Mouse (Mus musculus) frontal cortex, adult (tissue): ENCODE measurements around the gene March10.
A peak's percentile ranks its signal among the peaks of the same experiment; 100 is the strongest.

Experiments
- ATAC-seq: cut with Nextera tagmentation; 2 replicates; pipeline ENCODE4 v1.9.2; 2017; ENCODE audit warnings: mild to moderate bottlenecking, moderate library complexity, mixed read lengths; ENCODE audit not compliant: low TSS enrichment

March10 gene

DNA sequence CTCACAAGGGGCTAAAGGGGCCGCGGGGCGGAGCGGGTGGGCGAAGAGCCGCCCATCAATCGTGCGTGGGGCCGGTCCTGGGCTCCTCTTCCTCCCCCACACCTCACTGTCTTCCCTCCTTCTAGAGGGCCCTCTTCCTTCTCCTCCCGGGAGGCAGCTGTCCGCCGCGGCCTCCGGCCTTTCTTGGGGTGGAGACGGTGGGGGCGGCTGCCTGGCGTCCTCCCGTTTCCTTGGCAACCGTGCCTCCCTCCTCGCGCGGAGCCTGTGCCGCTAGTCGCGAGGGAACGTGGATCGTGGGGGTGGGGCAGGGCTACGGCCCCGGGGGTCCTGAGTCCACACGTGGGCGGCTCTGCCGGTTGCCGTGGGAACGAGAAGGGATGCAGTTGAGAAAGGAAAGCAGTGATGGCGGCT is at the start of gene March10:
TSS of gene March10 (minus strand) at position 239 of the 411 bp plus-strand sequence.
- ATAC-seq = peak; percentile 81

DNA sequence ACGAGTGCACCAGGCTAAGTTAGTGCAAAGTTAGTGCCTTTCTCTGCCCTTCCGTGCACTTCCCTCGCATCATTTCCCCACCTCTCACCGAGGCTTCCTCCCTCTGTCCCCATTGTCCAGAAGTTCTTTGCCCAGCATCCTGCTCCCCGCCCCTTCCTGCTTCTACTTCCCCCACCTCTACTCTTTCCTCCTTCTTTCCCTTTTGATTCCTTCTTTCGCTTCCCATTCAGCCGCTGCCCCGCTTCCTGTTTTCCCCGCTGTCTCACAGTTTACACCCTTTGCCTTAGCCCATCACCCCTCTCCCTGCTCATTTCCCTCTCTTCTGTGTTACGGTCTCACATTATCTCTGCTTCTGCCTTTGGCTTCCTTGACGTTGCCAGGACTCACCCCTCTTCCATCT is 49.8 kb upstream of the March10 start:
- no peak for ATAC-seq

DNA sequence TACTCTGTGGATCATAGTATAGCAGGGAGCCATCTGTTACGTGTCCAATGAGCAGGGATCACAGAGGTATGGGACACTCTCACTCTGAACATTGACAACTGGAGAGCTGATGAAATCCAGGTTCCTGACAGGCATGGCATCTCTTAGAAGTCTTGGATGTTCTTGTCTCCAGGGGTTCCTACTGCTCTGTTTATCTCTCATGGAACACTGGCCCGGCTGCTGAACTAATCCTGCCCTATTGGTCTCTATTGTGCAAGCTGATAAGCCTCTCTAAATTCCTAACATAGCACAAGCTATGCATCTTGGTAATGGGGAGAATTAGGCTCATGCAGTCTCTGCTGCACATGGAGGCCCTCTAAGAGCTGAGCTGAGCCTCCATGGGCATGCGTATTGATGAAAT is 48.5 kb upstream of the March10 start:
- no peak for ATAC-seq

DNA sequence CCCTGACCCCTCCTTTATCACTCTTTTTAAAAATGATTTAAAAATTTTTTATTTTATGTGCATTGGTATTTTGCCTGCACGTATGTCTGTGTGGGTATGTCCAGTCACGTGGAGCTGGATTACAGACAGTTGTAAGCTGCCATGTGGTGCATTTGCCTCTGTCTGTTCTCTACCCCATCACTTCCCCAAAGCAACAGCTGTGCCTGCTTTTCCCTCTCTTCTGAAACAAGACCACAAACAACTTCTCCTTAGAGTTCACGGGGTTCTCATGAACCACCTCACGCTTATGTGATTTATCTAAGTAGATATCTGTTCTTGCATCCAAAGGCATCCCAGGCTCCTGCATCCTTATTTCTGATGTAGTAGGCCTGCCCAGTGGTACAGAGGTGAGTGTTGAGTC is 45.8 kb upstream of the March10 start:
- no peak for ATAC-seq

- ATAC-seq = peak; percentile 74
Measured at GRCm38 (mm10) chr11:105497505-105497904, 41.0 kb upstream of the March10 start.

- no peak for ATAC-seq
Measured at GRCm38 (mm10) chr11:105496665-105497064, 40.1 kb upstream of the March10 start.

GRCm38 (mm10) chr11:105495591-105496270 is 39.2 kb upstream of the March10 start:
- ATAC-seq = peak; percentile 53

GRCm38 (mm10) chr11:105494786-105495369 is 38.3 kb upstream of the March10 start:
- peak; percentile 40 for ATAC-seq

DNA sequence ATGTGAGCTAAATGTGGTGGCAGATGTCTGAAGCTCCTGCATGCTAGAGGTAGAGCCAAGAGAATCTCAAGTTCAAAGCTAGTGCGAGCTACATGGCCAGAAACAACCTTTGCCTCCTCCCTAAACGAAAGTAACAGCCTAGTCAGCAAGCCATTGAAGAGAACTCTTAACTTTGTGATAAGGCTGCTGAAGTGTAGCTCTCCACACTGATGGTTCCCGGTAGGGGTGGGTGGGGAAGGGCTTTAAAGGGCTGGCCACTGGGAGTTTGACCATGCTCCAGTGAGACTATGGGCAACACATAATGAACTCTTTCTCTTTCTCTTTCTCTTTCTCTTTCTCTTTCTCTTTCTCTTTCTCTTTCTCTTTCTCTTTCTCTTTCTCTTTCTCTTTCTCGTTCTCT is 35.9 kb upstream of the March10 start:
- ATAC-seq = no peak

- ATAC-seq = no peak
Measured at GRCm38 (mm10) chr11:105490971-105491370, 34.4 kb upstream of the March10 start.

DNA sequence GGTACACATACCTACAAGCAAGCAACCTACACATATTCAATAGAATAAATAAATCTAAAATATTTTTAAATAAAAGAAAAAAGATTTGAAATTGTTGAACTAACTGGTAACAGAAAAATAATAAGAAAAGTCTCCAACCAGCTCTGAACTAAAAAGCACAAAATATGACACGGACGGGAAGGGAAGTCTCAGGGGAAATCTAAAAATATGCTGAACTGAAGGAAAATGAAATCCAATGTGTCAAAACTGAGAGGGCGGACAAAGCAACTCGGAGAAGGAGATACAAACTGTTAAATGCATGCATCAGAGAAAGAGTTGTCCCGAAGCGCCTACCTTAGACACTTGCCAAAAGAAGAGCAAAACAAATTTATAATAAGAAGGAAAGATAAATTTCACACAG is 28.9 kb upstream of the March10 start:
- ATAC-seq = peak; percentile 62; the same call in 1 of the 2 replicates

GRCm38 (mm10) chr11:105484993-105485392 is 28.5 kb upstream of the March10 start:
- ATAC-seq = no peak

DNA sequence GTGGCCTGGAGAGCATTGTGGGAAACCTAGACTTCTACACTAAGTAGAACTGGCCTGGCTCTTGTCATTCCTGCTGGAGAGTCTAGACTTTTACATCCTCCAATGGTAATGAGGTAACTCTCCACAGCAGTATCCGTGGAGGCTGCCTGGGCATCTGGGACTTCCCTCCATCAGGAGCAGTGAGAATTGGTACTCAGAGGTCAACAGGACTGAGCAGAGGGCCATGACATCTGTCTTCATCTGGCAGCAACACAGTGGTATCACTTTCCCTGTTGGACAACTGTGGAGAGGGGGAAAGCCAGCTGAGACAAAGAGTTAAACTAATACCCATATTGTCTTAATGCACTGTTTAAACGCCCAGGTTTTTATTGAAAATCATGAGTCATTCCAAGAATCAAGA is 26.2 kb upstream of the March10 start:
- ATAC-seq = no peak

- ATAC-seq = no peak
Measured at GRCm38 (mm10) chr11:105474746-105475145, 18.2 kb upstream of the March10 start.

DNA sequence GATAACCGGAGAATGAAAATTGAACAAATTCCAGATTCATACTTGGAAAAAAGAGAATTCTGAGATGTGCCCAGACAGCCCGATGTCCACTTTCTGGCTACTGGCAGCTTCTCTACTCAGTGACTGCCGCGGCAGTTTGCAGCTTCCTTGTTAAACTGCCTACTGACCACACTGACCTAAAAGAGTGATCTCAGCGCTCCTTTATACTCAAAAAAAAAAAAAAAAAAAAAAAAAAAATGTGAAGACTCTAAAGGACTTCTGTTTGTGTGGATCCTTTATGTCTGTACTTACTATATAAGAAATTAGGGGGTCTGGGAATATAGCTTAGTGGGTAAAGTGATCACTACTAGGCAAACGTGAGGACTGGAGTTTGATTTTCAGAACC is 17.8 kb upstream of the March10 start:
- ATAC-seq = no peak

GRCm38 (mm10) chr11:105473716-105474351 is 17.3 kb upstream of the March10 start:
- ATAC-seq = peak; percentile 41; the same call in 1 of the 2 replicates

DNA sequence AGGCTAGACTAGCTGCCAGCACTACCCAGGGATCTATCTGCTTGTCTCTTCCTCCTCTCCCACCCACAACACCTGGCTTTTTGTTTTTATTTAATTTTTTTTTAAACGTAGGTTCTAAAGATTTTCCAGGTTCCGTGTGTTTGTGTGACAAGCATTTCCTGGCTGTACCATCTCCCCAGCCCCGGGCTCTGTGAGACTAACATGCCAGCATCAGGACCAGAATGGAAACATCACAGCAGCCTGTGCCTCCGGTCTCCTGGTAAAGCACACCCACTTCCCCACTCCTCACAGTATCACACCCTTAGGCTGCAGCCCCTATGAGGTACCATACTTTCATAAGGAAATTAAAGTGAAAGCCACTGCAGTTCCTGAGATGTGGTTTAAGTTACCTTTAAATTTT is 16.1 kb upstream of the March10 start:
- ATAC-seq = 0 out of 2 replicates have a peak, but pooled peaks have one; percentile 53

- no peak for ATAC-seq
Measured at GRCm38 (mm10) chr11:105470896-105471295, 14.4 kb upstream of the March10 start.

GRCm38 (mm10) chr11:105469561-105469960 is 13.0 kb upstream of the March10 start:
- no peak for ATAC-seq

- ATAC-seq = no peak
Measured at GRCm38 (mm10) chr11:105469091-105469507, 12.6 kb upstream of the March10 start.

GRCm38 (mm10) chr11:105468436-105468835 is 11.9 kb upstream of the March10 start:
- no peak for ATAC-seq

DNA sequence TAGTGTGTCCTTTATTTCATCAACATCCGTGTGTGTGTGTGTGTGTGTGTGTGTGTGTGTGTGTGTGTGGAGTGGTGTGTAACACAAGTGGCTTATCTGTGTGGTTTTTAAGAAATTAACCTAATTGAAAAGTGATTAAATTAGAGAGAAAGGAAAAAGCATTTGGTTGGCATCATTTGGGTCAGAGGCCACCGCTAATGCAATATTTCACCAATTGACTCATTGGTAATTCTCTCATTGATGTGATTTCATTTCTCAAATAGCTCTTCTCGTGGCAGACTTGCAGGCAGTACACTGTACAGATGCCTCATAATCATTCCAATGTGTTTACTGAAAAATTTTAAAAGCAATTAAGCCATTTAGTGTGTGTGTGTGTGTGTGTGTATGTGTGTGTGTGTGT is 11.3 kb upstream of the March10 start:
- no peak for ATAC-seq

DNA sequence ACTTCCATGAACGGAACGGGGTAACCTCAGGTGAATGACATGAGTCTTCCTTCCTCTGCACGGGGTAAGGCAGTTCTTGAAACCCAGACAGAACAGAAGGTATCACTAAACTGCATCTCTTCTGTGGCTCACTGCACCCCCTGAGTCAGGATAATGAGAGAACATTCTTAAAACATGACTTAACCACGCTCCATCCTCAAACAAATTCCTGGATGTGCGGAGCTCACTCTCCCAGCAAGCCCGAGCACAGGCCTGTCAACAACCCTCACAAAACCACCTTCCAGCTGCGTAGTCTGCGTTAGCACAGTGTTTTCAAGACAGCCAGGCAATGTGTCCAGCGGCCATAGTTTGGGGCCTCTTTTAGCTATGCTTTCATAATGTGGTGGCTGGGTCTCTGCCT is 10.7 kb upstream of the March10 start:
- no peak for ATAC-seq
